Mouse (Mus musculus): ENCODE data around the gene Rpl27a. TPM values are rescaled to one million over a fixed set of nuclear protein-coding genes. Genes with fewer than 3 reads are reported as not detected.

Gene Rpl27a
- total RNA-seq, 2 experiments from 2014 or later, result 101 to 121 TPM

DNA sequence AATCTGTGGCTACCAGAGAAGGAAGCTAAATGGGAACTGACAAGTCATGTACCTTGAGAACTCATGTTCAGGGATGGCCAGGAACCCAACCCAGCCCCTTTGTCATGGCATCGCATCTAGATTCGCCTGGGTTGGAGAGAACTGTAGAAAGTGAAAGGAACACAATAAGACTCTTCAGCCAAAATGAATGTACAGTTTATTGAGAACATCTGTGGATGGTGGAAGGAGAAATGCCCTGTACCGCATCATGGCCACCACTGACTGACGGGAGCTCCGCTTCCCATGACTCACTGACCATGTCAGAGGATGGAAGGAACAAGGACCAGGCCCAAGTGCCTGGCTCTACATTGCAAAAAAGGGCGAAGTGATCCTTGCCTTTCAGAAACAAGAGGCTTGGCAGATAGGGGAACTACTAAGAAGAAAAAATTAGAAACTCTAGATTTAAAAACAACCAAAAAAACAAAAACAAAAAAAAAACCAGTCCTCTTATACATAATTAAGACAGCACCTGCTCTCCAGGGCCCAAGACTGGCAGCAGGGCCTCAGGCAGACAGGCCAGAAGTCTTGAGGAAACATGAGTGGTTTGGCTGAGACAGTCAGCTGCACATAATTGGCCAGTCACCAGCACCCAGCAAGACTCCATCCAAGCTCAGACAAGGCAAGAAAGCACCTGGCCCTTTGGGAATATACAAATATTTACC is 4.9 kb downstream of the Rpl27a start:
- no peak for DNase-seq (ENCODE audit: low spot score in 2 of 2)
- intact Hi-C loops (cut with DNase I), result no loop called here

- intact Hi-C loops (cut with DNase I), result no loop called here
- DNase-seq (ENCODE audit: low spot score in 2 of 2), result no peak
Measured at GRCm38 (mm10) chr7:109524442-109524744, 5.4 kb downstream of the Rpl27a start.

- intact Hi-C loops (cut with DNase I), result loop anchor here (5.0 kb wide), 1 partner anchor 93 kb away; no protein-coding TSS in a partner anchor
- DNase-seq (ENCODE audit: low spot score in 2 of 2), result no peak
Measured at GRCm38 (mm10) chr7:109524763-109525162, 5.8 kb downstream of the Rpl27a start.

DNA sequence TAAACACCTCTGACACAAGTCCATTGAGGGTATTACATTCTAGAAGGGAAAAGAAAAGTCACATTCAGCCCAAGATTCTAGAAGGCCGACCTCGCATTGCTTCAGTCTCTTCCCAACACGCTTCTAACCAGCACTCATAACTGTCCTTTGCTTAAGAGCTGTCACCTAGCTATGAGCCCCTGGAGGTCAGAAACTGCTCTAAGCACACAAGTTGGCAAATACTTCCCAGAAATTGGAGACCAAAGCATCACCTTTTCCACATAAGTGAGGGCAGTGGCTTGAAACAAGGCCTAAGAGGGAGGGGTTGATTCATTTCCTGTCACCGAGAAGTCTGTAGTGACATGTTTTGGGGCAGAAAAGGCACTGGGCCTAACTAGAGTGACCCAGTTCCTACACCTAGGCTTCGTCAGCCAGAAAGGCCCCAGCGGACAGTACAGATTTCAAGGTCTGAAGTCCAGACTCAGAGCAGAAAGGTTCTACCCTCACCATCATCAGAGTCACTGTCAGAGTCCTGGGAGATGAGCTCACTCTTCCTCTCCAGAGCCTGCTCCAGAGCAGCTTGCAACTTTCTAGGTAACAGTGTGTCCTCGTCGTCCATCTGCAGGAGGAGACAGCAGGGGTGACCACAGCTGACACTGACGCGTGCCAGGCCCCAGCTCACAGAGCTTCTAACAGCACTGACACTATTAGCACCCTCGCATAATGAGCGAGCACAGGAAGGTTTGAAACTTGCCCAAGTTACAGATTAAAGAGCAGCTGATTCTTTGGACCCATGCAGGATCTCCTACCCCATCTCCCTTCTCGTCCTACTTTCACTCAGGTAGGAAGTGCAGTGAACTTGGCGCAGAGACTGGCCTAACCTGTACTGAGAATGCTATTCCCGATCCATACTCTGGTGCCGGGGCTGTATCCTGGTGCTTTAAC is 7.1 kb downstream of the Rpl27a start:
- no peak for DNase-seq (ENCODE audit: low spot score in 2 of 2)
- intact Hi-C loops (cut with DNase I), result loop anchor here (5.0 kb wide), 1 partner anchor 91 kb away; no protein-coding TSS in a partner anchor

GRCm38 (mm10) chr7:109527536-109527935 is 8.6 kb downstream of the Rpl27a start:
- no peak for DNase-seq (ENCODE audit: low spot score in 2 of 2)
- intact Hi-C loops (cut with DNase I), result loop anchor here (5.0 kb wide), 1 partner anchor 90 kb away; no protein-coding TSS in a partner anchor

DNA sequence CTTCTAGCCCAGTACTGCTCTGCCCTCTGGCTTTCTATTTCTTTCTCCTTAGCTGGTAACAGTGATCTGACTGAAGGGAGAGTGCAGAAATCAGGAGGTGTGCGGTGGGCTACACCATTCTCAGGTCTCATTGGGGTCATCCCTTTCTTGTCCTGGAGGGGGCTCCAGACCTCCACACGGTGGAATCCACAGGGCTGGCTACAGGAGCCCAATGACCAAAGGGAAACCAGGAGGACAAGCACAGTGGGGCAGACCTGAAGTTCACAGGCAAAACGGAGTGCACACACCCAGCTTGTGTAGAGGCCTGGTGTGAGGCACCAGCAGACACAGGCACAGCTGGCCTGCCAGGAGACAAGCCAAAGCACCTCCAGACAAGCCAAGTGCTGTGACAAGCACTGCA is 9.4 kb downstream of the Rpl27a start:
- peak; percentile 49 to 53 for DNase-seq (ENCODE audit: low spot score in 2 of 2)

GRCm38 (mm10) chr7:109529741-109530140 is 10.8 kb downstream of the Rpl27a start:
- no peak for DNase-seq (ENCODE audit: low spot score in 2 of 2)
- intact Hi-C loops (cut with DNase I), result loop anchor here (5.0 kb wide), 2 partner anchors 88 to 188 kb away; no protein-coding TSS in a partner anchor

More for the DNA sequence above, 9.4 kb downstream of the Rpl27a start:
- intact Hi-C loops (cut with DNase I), result loop anchor here (5.0 kb wide), 1 partner anchor 89 kb away; no protein-coding TSS in a partner anchor

- intact Hi-C loops (cut with DNase I), result loop anchor here (5.0 kb wide), 1 partner anchor 186 kb away; no protein-coding TSS in a partner anchor
- DNase-seq (ENCODE audit: low spot score in 2 of 2), result no peak
Measured at GRCm38 (mm10) chr7:109531501-109531900, 12.6 kb downstream of the Rpl27a start.

GRCm38 (mm10) chr7:109532691-109533090 is 13.7 kb downstream of the Rpl27a start:
- no peak for DNase-seq (ENCODE audit: low spot score in 2 of 2)
- intact Hi-C loops (cut with DNase I), result loop anchor here (5.0 kb wide), 1 partner anchor 185 kb away; no protein-coding TSS in a partner anchor

DNA sequence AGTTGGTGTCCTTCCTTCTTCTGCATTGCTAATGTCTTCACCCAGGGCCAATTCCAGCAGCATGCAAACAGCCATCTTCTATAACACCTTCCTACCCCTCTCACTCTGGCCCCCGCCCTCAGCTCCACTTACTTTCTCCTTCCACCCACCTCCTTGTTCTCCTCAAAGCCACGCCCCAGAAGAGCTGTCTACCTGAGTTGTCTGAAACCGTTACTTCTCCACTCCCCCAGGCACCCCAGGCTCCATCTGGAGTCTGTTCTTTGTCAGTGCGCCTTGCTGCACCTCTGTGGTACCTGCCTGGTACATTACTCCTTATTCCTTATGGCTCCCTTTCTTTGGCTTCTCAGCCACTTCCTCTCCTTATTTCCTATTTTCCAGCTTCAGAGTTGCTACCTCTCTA is 14.2 kb downstream of the Rpl27a start:
- intact Hi-C loops (cut with DNase I), result loop anchor here (5.0 kb wide), 1 partner anchor 184 kb away; no protein-coding TSS in a partner anchor
- DNase-seq (ENCODE audit: low spot score in 2 of 2), result no peak

DNA sequence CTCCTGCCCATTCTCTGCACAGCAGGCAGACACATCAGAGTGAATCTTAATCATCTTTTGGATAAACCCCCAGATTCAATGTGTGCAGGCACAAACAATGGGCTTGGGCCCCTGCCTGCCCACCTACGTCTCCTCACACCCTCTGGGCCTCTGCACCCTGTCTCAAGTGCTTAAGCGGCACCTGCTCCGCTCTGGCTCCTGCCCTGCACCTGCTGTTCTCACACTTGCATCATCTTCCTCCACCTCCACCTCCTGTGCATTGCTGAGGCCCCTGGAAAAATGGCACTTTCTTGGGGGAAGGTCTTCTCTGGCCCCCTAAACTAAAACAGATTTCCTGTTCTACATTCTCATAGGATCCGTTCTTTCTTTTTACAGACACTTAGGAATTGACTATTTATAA is 14.9 kb downstream of the Rpl27a start:
- no peak for DNase-seq (ENCODE audit: low spot score in 2 of 2)
- intact Hi-C loops (cut with DNase I), result loop anchor here (5.0 kb wide), 1 partner anchor 183 kb away; no protein-coding TSS in a partner anchor

DNA sequence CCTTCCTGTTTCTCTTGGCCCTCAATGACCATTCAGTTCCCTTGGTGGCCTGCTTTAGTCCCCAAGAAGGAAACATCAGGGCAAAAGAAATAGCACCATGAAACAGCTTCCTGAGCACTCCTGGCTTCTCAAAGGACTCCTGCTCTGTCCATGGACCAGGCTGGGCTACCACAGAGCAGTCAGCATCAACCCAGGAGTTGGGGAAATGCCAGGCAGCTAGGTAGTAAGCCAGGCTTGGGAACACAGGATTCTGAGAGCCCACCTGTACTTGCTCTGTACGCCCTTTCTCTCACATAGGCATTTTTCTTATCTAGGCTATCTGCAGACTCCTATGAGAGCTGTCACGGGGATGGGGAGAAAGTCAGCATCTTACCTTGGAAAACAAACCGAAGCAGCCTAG is 16.0 kb downstream of the Rpl27a start:
- intact Hi-C loops (cut with DNase I), result loop anchor here (5.0 kb wide), 1 partner anchor 182 kb away; no protein-coding TSS in a partner anchor
- DNase-seq (ENCODE audit: low spot score in 2 of 2), result no peak

DNA sequence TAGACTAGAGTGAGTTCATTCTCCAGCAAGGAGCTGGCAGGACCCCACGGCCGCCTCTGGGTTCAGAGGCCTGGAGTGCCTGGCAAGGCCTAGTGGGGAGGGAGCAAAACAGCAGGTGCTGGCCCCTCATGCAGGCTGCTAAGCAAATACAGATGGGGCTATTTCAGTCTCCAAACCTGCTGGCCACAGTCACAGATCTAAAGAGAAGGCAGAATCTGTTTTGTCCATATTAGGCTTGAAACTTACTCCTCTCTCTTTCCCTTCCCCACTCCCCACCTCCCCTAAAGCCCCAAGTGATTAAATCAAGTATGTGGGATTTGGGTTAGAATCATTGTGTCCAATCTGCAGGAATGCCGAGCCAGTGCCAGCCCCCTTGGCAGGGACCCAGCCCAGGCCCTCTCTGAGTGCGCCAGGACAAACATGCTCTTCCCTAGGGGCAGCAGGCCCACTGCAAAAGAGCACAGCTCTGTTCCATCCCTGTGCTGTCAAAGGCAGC is 17.6 kb downstream of the Rpl27a start:
- peak; percentile 46 to 54 for DNase-seq (ENCODE audit: low spot score in 2 of 2)
- intact Hi-C loops (cut with DNase I), result no loop called here

DNA sequence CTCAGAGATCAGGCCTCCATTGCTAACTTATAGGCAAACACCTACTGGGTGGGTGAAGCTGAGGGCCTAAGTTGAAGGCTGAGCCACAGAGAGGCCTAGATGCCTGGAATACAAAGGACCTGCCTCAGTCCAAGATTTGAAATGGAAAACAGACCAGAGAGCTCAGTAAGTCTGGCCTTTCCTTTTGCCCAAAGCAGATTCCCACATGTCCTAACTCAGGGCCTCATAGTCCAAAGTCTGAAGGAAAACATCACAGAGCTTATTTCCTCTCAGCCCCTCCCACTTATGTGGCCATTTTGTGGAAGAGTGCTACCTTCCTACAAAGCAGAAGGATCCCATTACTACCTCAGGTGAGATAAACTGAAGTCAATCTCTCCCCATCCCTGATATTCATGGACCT is 22.0 kb downstream of the Rpl27a start:
- DNase-seq (ENCODE audit: low spot score in 2 of 2), result no peak
- intact Hi-C loops (cut with DNase I), result no loop called here

GRCm38 (mm10) chr7:109541609-109542363 is 22.8 kb downstream of the Rpl27a start:
- no peak for DNase-seq (ENCODE audit: low spot score in 2 of 2)
- intact Hi-C loops (cut with DNase I), result no loop called here

DNA sequence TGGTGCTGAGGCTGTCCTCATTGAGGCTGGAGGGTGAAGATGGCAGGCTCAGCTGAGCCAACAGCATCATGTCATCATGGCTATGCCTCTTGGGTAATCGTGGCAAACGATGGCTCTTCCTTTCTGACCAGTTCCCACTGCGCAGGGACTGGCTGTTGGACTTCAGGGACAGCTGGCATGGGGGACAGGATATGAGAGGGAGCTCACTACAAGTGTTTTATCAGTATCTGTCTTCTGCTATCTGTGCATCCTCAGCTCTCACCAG is 23.3 kb downstream of the Rpl27a start:
- intact Hi-C loops (cut with DNase I), result no loop called here
- DNase-seq (ENCODE audit: low spot score in 2 of 2), result no peak

DNA sequence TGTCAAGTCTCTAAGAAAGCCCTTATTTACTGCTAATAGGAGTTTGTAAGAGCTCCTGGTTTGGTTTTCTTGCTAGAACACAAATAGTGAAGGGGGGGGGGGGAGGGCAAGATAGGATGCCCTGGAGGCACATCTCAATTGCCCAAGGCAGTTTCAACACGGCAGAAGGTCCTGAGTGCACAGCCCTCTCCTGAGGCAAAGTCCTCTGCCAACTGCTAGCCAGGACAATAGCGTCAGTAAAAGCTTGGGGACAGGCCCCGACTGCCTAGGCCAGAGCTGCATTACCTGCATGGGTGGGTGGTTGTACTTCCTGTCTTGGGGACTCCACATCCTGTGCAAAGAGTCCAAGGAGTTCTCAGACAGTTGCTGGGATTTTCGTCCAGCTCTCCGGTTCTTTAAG is 25.8 kb downstream of the Rpl27a start:
- intact Hi-C loops (cut with DNase I), result no loop called here

DNA sequence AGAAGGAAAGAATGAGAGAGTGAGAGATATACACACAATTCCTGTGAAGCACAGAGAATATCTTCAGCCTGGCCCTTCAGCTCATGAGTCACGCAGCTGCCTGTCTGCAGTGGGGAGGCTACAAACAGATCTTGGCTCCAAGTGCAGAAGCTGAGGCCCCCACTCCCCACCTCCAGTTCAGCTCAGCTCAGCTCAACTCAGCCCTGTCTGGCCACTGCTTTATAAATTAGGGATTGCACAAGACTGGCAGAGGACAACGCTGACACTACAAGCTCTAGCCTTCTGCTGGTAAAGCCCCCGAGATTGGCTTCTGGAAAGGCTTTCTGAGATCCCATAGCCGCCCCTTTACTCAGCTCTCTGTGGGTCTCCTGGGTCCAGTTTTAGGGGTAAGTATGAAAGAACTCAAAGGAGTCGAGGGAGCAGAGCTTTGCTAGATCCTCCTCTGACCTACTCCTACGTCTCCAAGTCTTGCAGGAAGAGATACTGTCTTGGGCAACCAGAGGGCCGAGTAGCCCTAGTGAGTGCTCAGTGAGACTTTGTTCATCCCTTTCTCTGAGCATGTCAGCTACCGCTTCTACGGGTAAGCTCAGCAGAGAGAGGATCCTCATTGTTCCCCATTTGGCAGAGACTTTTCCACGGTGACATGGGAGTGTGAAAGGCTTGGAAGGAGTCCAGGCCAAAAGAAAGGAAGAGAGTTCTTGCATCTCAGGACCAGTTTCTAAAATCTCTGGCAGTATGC is 26.5 kb downstream of the Rpl27a start:
- intact Hi-C loops (cut with DNase I), result no loop called here
- DNase-seq (ENCODE audit: low spot score in 2 of 2), result no peak

More for the DNA sequence above, 25.8 kb downstream of the Rpl27a start:
- no peak for DNase-seq (ENCODE audit: low spot score in 2 of 2)

DNA sequence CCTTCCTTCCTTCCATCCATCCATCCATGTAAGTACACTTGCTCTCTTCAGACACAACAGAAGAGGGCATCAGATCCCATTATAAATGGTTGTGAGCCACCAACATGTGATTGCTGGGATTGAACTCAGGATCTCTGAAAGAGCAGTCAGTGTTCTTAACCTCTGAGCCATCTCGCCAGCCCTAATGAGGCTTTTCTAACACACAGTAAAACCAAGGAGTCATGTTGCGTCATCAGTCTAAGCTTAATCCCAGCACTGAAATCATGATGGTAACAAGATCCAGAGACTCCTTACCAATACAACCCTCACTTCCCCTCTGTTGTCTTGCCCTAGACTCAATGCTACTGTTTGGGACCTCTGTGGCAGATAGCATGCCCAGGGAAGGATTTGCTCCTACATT is 27.2 kb downstream of the Rpl27a start:
- no peak for DNase-seq (ENCODE audit: low spot score in 2 of 2)
- intact Hi-C loops (cut with DNase I), result no loop called here

Measured in left cerebral cortex, postnatal 14 days (tissue).